Mouse (Mus musculus): ENCODE results near the gene Iqch.
"Not testable (repeated sequence)": the region's sequence is repeated elsewhere in the genome, so short reads cannot be mapped to it uniquely, and the experiment has no call there.

Gene Iqch

DNA sequence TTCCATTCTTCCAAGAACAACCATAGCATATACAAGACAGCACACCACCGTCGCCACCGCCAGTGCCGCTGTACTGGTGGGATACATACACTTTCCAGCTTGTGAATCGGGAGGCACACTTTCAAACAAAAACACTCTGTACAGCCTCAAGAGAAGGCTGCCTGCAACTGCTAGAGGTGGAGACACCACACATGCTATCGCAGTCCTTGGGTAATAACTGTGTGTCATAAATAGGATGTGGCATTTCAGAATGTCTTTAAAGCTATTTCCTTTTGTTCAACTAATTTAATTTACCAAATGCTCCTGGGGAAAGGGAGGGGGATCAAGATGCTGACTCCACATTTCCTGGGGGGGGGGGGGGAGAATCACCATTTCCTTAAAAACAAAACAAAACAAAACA, 34.0 kb downstream of the Iqch start:
- DNase-seq (ENCODE audit: low spot score), result peak; percentile 29

DNA sequence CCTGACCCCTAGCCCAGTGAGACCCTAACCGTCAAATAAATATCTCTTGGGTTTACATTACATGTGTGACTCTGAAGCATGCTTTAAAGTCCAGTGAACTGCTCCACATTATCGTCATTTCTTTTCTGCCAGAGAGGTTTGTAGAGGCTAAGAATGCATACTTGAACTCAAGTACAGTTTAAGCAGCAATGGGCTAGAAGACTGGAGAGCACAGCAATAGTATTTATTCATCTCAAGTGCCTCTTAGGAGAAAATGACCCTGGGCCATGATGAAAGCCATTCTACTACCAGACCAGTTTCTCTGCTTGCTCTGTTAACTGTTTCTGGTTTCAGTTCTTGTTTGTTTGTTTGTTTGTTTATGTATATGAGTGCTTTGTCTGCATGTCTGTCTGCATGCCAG, 38.9 kb downstream of the Iqch start:
- DNase-seq (ENCODE audit: low spot score), result no peak

DNA sequence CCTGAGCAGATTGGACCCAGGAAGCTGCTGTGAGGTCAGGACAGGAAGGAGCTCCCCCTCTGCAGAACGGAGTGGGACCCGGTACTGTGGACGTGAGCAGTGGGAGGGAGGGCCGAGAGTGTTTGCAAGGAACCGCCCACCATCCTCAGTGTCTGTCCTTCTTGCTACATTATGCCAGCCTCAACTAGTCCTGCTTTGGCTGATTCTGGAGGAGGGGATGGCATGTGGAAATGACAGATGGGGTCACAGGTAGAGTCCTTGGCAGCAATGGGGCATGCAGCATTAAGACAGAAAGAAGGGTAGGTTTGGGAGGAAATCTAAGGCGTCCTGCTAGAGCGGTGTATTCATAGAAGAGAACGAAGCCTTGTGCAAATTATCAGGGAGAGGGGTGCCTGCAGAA, 40.4 kb downstream of the Iqch start:
- peak; percentile 13 for DNase-seq (ENCODE audit: low spot score)

DNA sequence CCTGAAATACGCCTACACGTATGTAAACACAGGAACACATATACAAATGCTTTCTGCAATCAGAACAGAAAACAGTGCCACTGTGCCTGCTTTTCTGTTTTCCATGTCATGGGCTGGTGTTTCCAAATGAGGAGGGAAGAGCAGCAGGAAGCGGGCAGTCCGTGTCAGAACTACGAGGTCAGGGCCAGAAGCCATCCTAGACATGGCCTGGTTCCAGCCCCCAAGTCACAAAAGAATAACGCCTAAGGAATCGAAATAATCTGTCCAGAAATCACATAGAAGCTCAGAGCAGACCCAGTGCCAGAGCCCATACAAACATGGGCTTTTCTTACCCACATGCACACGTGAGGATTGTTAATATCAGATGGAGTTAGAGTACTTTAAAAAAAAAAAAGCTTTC, 45.4 kb downstream of the Iqch start:
- DNase-seq (ENCODE audit: low spot score), result no peak

DNA sequence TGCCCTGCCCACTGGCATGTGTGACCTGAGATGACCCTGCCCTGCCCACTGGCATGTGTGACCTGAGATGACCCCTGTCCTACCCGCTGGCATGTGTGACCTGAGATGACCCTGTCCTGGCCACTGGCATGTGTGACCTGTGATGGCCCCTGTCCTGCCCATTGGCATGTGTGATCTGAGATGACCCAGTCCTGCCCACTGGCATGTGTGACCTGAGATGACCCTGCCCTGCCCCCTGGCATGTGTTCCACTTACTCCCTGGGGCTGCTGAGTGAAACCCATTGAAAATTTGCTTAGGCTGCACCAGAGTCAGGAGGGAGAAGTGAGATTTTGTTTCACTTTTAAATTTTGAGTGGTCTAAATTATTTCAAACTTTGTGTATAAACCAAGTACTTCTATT, 46.0 kb downstream of the Iqch start:
- DNase-seq (ENCODE audit: low spot score), result no peak

DNA sequence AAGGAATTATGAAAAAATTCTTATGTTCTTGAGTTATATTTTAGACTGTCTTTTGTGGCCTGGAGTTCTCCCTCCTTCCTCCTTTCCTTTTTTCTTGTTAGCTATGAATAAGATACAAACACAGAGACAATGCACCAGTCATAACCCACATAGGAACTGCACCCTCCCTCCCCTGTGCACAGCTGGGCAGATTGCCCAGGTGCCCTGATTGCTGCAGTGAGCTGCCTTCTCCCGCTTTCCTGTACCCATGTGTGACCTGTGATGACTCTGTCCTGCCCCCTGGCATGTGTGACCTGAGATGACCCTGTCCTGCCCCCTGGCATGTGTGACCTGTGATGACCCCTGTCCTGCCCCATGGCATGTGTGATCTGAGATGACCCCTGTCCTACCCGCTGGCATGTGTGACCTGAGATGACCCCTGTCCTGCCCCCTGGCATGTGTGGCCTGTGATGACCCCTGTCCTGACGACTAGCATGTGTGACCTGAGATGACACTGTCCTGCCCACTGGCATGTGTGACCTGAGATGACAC, 46.8 kb downstream of the Iqch start:
- no peak for DNase-seq (ENCODE audit: low spot score)

DNA sequence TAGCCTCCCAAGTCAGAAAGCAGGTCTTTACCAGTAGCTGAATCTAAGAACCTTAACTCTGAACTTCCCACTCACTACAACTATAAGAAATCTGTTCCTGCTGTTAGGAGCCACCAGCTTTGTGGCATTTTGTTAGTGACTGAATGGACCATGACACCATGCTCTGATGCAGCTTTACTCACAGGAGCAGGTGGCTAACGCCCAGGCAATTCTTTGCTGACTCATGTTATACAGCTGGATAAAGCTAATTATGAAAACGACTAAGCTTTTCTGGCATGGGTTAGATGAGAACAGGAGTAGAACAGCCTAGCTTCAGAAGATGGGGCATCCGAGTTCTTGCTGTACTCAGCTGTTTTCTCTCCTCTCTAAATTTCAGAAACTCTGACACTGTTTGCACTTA, 48.7 kb downstream of the Iqch start:
- DNase-seq (ENCODE audit: low spot score), result no peak

DNA sequence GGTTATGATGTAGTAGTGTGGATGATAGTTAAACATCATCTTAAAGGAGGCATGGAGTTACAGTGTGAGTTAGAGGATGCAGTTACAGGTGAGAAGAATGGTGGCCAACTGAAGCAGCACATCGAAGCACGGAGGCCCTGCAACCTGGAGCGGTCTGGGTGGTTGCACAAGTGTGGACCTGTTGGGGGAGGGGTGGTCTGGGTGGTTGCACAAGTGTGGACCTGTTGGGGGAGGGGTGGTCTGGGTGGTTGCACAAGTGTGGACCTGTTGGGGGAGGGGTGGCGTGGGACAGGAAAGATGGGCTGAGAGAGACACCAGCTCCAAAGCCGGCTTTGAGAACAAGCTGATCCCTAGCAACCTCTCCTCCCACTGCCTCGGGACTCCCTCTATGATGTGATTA, 51.6 kb downstream of the Iqch start:
- DNase-seq (ENCODE audit: low spot score), result not testable (repeated sequence)

DNA sequence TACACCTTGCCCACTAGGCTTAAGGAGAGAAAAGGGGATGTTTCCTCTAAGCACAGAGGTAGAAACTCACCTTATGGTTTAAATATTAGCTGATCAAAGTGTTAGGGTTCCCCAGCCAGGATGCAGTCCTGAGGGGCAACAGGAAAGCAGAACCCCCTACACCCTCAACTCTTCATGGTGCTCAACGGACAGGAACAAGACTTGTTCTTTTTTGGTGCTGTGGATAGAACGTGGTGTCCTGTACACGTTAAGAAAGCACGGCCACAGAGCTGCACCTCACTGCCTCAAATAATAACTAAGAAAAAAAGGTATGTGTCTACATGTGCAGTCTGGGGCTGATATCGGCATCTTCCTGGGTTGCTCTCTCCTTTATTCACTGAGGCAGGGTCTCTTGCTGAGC, 53.3 kb downstream of the Iqch start:
- DNase-seq (ENCODE audit: low spot score), result no peak

DNA sequence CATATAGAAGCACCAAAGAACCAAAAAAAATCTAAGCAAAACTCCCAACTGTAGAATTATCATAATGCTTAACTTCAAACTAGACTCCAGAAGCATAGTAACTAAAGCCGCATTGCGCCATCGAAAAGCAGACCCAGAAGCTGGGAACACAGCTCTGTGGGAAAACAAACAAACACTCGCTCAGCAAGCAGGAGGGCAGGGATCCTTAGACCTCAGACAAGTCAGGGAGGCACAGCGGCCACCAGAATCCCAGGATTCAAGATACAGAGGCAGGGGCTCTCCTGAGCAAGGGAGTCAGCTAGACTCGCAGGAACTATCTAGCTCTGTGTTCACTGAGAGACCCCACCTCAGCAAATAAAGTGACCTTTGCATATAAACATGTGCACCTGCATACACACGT, 60.4 kb downstream of the Iqch start:
- DNase-seq (ENCODE audit: low spot score), result no peak

DNA sequence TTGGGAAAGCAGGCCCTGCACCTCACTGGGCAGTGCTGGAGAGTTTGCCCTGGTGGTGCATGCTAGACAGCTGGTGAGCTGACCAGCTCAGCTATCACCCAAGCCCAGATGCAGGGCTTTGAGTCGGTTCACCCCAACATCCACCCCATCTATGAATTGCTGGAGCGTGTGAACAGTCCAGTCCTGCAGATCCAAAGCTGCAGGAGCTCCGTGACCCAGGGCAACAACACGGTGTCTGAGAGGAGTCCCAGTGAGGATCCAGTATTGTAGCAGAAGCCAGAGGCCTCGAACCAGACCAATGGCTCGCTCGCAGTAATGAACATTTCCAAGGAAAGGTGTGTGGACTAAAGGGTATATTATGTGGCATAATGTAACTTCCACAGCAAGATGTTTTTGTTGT, 61.0 kb downstream of the Iqch start:
- DNase-seq (ENCODE audit: low spot score), result no peak

DNA sequence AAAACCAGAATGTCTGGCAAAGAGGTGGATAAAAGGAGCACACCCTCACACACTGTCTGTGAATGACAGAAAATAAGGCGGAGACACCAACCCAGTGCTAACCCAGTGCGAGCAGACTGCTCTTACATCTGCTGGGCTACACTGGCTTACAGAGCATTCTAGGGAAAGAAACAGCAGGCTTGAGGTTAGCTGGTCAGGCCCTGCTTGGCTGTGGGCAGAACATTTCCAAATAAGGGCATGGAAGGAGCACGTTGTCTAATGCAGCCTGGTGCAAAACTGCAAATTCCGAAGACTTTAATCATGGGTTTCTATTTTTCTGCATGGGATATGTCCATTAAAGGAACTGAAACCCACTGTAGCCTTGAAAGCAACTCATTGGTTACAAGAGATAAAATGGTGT, 64.8 kb downstream of the Iqch start:
- no peak for DNase-seq (ENCODE audit: low spot score)

DNA sequence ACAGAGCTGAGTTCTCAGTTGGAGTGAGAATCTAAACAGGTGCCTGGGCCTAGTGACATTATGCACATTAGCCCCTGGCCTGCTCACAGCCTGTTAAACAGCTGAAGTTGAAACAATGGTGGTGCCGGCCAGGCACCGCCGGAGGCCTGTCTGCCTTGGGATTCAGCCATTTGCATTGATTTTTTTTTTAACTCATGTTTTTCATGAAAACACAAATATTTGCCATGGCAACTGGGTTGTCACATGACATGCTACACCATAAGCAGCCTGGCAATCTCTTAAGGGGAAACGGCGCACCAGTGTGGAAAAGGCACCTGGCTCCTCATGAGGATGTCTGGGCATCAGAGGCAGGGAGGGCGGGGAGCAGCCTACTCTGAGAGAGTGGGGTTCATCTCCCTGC, 67.3 kb downstream of the Iqch start:
- DNase-seq (ENCODE audit: low spot score), result peak; percentile 42

DNA sequence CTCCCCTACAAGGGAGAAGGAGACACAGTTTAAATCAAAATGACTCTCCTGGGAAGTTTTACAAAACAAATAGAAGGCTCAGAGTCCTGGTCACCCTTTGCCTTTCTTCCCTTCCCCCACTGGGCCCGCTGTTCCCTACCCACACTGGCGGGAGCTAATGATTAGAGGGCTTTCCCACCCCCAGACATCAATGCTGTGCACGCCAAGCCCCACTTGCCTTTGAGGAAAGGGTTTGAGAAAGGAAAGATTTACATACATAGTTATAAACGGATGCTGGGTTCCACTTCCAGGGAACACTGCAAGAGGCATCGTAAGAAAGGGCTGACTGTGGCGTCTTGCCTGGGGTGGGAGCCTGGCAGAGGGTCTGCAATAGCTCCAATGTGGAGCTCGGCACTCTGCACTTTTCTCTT, 67.9 kb downstream of the Iqch start:
- no peak for DNase-seq (ENCODE audit: low spot score)

DNA sequence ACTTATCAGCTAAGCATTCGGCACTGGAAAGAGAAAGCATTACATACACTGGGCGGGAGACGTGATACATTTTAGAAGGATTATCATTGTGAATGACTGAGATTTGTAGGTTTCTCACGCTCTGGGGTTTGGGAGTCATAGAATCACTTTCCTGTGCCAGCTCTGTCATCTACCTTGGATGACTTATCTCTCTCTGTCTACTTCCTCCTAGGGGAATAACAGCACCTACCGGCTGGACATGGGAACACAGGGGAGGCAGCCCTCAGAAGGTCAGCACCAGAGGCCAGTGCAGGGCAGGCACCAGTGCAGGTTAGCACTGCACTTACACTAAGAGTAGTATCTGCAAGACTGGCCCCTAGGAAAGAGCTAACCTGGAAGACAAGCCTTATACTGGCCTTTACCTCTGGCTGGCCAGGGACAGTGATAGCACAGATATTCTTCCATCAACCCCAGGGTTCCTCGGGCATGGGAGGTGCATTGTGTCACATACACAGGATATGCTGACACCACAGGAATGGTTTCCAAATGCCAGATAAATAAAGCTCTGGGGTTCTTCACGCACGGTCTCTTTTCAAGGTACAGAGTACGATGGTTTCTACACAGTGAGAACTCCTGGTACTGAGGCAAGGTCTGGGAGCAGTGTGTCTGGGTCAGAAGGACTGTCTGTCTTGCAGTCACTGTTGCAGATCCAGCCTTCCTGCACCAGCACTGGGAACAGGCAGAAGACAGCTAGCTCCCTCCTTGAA, 69.2 kb downstream of the Iqch start:
- DNase-seq (ENCODE audit: low spot score), result no peak

DNA sequence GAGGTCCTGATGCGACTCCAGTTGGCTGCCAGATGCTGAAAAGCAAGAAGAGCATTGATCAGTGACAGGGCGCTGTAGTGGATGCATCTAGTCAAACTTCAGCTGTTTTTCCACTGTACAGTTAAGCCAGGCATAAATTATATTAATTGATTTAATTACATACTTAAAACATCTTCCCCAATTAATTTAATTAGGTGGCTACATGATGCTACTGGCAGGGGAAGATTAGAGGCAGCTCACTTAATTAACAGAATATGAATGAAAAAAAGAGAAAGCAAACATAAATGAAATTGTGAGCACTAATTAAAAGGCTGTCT, 78.4 kb downstream of the Iqch start:
- DNase-seq (ENCODE audit: low spot score), result no peak

DNA sequence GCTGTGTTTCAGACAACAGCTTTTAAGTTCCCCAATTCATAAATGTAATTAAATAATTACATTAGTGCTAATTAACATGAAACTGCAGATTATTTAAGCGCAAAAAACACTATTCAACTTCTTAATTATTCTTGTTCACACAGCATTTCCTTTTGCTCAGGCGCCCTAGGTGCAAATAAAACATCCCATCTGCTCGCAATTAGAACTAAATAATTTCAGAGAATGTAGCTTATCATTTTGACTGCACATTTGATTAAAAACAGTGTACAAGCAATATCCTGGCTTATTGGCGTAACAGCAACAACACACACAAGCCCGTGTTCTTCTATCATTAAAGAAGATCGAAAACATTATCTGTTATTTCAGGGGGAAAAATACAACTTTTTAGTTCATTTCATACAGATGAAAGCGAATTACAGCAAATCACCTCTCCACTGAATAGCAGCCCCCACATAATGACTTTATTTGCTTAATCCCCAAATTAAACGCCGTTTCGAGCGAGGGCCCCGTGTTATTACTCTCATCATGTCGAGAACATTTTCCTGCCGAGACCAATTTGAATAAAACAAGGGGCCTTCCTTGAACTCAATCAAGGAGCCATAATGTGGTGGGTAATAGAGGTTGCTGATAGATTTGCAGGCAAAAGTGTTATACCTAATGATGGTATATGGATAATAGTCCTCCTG, 78.9 kb downstream of the Iqch start:
- no peak for DNase-seq (ENCODE audit: low spot score)

DNA sequence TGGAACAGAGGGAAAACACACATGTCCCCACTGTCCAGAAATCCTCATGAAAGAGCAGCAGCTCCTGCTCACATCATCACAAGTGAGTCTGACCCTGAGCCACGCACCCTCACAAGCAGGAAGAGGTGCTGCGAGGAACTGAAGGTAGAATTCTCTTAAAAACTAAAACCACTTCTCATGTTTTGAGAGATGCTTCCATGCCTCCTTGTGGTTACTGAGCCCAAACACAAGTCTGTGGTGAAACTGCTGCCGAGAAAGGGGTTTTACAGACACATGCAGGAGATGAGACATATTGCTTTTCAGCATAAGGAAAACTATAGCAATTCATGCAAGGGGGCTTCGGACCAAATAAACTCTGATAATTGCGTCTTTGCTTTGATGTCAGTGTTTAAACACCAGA, 89.4 kb downstream of the Iqch start:
- DNase-seq (ENCODE audit: low spot score), result no peak

DNA sequence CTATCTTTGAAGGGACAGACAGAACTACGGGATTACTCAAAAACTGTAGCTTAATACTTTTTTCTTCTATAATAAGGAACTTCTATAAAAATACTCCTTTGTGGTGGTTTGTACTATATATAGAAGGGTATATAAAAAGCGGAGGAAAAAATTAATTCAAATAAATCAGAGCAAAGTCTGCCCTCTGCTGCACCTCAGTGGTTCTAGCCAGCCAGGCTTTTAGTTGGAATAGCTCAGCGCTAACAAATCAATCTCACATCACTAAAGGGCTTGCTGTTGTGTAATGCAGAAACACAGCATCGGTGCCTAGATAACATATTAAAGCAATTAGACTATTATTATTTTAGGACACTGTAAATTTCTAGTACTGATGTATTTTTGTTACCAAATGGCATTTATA, 91.3 kb downstream of the Iqch start:
- no peak for DNase-seq (ENCODE audit: low spot score)

DNA sequence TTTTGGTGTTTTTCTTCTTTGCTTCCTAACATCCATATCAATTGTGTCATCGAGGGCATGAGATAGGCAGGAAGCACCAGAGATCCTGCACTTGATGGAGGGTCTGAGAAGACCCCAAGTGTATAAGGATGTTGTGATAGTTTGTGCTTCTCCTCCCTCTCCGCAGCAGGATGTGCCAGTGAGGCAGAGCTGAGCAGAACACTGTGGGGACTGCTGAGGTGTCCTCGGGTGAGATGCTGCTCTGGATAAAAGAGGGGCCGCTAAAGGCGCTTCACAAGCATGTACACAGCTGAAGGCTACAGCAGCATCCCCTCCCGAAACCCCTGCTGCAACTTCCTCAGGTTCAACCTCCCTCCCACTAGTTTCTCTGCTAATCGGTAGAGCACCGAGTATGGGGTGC, 95.2 kb downstream of the Iqch start:
- no peak for DNase-seq (ENCODE audit: low spot score)

DNA sequence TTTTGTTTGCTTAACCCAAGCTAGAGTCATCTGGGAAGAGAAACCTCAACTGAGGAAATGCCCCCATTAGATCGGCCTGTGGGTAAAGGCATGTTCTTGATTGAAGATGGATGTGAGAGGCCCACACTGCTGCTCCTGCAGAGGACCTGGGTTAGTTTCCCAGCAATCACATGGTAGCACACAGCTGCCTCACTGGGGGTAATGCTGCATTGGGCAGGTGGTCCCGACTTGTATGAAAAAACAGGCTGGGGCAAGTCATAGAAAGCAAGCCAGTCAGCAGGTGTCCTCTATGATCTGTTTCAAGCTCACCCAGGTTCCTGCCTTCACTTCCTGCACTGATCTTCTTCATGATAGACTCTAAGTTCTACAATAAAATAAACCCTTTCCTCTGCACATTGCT, 98.4 kb downstream of the Iqch start:
- no peak for DNase-seq (ENCODE audit: low spot score)

DNA sequence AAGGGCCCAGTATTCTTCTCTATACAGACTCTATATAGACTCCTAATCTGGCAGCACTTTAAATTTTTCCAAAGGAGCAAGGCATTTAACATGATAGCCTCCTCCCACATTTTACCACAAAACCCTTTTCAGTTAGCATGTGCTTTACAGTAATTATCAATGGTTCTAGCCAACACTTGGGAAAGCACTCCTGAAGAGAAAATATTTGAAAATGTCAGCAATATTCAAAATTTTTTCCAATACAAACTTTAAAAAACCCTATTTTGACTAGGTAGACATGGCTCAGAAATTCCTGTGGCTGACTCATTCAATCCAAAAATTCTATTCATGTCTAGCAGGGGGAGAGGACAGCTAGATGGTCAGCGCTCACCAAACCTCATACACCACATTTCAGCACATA, 100.8 kb downstream of the Iqch start:
- DNase-seq (ENCODE audit: low spot score), result no peak

DNA sequence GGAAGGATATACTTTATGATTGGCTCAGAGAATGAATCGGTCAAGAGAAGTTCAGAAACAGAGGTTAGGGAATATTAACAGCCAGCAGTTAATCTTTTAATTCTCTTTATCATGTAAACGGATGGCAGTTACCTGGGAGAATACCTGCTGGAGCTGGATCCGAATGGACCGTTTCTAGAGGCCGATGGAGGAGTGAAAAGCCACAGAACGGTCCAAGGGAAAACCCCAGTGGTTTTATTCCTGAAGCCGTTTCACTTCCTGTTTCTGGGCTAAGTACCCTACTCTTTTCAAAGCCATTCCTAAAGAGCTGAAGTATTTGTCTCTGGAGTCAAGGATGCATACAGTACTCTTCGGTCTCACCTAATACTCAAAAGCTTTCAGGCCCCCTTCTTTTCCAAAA, 102.4 kb downstream of the Iqch start:
- no peak for DNase-seq (ENCODE audit: low spot score)

DNA sequence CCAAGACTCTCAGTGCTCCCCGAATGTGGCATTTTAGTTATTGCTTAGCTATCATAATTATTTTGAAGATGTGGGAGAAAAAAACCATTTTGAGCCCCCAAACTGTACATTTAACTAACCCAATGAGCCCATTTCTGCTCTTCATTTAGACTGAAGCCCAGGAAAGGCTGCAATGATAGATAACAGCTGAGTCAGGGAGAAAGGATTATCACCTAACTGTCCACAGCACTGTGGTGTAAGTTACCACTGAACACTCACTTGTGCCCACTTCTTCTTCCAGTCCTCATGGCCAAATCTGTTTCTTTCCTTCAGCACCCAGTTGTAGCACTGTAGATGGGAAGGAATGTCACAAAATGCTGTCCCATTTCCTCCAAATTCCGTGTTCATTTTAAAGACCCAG, 106.5 kb downstream of the Iqch start:
- no peak for DNase-seq (ENCODE audit: low spot score)
